Mouse (Mus musculus): ENCODE data around the gene Tmc6. TPM values are rescaled to one million over a fixed set of nuclear protein-coding genes. Genes with fewer than 3 reads are reported as not detected.

The Tmc6 gene
- total RNA-seq, 2 experiments from 2014 or later = 35.5 to 53.2 TPM

DNA sequence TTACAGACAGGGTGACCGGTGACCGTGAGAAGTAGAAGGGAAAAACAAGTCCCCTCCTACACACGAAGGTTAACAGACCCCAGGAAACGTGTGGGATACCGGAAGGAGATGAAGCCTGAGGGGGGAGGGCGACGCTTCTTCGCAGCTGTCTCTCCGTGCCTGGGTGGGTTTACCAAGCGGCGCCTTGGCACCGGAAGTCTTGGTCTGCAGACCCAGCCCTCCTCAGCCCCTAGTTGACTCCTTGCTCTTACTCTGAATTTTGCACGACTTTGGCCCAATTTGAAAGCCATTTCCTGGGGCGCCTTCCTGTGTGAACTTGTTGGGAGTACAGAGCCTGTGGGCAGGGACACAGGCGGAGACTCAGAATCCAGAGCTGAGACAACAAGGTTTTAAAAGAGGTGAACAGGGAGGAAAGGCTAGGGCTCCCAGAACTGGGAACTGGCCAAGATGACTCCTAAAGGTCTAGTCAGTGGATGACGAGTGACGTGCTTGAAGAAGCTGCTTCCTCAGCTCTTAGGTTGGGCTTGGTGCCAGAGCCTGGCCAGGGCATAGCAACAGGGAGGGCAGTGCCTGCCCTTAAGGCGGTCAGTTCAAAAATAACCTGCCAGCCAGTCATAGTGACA lies 688 bp downstream of the Tmc6 start:
- DNase-seq = peak; percentile 88

DNA sequence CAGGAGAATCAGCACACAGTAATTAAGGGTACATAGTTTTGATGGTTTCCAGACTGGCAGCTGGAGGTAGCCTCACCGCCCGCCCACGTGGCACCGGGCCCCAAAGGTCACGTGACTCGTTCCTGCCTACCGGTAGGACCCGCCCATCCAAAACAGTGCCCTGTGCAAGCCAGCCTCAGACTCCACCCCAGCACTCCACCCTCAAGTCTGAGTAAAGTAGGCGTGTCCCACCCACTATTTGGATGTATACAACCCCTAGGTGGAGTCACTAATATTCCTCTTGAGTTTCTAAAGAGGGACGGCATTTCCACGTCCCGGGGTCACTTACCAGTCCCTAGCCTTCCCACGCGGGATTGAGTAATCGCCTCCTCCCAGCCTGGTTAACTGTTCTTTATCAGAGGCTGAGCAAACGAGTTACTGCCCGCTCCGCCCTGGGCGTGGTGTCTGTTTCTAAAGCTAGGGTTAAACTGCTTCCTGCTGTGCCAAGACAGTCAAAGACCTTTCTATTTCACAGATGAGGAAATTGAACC lies 1.4 kb downstream of the Tmc6 start:
- peak; percentile 94 for DNase-seq

DNA sequence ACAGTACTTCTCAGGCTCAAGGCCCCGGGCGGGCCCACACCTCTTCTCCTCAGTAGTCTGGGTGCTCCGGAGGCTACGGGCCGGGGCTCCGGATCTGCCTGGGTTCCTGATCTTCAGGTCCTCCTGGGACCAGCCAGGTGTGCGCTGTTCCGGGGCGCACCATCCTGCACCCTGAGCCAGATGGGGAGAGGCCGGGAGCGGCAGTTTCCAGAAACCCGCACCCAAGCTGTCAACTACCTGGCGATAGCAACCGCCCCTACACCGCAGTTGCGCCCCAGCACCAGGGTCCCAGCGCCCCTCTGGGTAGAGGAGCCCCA lies 1.8 kb downstream of the Tmc6 start:
- no peak for DNase-seq

DNA sequence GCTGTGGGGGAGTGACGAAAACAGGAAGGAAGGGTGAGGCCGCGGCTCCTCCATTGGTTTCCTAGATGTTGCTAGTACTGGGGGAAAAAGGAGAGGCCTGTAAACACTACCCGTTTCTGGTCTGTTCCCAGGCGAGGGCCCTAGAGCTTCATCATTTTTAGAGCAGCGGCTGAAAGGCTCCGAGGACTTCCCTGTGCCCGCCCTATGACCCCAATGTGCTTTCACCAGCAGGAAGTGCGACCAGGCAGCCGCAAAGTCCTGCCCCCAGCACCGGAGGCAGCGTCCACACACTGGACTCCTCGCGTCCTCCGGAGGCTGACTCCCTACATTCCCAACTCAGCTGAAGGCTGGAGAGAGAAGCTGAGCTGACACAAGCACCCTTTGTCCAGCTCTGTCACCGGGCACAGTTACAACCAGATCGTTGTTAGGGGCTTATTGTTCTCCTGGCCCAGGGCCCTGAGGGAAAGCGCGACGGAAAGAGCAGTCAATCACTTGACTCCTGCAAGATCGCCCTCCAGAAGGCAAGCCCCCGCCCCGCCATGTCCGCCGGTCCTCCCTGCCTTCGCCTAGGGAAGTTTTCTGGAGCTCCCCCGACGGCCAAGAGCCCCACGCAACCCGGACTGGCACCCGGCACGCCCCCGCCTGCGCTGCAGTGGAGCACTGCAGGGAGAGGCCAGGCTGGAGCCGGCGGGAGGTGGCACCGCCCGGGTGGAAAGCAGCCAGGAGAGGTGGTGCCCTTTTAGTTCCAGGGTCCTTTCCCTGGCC lies 2.4 kb downstream of the Tmc6 start:
- peak; percentile 86 for DNase-seq

DNA sequence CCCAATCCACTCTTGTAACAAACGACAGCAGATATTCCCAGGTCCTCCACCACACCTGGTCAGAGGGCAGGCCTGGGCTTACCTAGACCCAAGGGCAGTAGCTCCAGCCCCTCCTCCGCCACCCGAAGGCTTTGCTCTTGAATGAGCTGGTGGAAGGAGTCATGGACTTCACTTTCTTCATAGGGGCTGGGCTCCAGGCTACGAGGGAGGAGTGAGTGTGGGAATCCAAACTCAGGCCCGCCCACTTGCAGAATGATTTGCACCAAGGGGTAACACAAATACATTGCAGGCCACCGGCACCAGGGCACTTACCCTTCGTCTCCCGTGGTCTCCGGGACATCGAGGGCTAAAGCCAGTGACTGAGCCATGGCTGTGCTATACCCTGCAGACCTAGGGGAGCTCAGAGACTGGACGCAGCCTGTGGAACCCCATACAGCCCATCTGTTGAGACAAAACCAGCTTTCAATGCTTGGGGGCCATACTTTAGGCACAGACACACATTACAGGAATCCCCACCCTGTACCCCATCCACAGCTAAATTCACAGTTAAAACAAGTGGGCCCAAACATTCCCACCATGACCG lies 3.1 kb downstream of the Tmc6 start:
- peak; percentile 56 for DNase-seq

DNA sequence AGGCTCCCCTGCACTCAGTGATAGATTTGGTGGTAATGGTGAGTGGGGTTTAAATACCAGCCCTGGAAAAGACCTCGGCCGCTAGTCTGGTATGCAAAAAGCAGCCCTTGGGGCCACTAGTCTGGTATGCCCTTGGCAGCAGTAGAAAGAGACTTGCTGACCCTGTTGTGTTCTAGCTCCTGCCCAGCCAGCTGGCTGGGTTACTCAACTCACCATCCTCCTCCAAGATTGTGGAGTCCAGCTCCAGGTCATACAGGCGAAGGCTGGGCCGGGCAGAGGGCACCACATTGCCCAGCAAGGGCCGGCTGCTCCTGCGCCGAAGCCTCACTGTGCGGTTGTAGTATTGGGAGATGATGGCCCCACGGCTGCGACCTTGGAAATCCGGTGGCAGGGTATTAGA lies 4.0 kb downstream of the Tmc6 start:
- DNase-seq = peak; percentile 58

DNA sequence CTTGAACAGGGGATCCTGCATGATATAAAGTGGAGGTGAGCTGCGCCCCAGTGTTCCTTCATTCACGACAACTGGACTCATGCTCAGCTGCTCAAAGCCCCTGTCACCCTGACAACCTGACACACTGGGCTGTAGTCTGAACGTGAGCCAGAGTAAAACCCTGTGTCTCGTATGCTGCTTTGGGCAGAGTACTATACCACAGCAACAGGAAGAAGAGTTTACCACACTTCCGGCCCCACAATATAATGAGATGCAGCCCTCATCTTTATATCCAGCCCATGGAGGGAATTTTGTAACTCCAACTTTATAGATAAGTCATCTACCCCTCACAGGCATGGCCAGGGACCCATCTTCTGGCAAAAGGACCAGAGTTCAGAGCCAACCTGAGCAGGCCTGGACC lies 4.9 kb downstream of the Tmc6 start:
- no peak for DNase-seq

DNA sequence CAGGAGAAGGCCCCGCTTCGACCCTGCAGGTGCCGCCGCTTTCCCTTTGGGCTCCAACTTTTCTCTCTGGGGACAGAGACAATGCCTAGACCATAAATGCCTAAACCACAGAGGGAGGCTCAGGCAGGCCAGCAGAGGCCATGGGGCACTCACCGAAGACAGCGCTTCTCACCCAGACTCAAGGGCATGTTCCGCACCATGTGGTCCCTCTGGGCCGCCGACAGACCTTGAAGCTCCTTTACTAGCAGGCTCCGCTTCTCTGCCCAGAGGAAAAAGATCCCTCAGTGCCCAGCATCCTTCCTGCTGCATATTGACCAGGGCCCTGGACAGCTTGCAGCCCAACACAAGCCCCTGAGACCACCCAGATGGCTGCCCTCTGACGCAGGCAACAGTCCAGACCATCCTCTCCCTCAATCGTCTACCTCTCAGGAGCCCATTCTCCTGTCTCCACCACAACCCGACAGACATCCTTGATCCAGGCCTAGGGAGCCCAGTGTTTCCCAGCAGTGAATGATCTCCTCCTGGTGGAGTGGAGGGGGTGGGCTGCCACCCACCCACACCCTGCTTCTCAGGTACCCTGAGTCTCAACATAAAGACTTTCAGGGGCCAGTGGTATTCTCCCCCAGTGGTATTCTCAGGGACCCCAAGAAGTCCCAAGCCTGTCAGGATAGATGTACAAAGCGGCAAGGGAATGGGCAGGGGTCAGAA lies 5.8 kb downstream of the Tmc6 start:
- peak; percentile 66 for DNase-seq

DNA sequence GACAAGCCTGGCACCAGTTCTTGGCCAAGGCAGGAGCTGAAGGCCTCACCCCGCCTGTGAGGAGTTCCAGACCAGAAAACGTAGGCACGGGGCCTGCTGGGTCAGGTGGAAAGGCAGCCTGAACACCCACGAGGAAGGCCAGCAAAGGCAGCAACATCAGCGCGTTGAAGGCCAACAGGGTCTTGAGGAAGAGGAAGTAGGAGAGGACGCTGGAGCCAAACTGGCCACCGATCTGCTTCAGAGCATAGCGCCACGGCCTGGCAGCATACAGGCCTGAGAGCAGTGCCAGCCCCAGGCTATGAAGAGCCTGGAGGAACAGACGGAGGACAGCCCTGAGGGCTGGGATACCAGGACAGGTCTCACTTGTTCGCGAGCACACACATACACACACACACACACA lies 6.5 kb downstream of the Tmc6 start:
- DNase-seq = no peak

DNA sequence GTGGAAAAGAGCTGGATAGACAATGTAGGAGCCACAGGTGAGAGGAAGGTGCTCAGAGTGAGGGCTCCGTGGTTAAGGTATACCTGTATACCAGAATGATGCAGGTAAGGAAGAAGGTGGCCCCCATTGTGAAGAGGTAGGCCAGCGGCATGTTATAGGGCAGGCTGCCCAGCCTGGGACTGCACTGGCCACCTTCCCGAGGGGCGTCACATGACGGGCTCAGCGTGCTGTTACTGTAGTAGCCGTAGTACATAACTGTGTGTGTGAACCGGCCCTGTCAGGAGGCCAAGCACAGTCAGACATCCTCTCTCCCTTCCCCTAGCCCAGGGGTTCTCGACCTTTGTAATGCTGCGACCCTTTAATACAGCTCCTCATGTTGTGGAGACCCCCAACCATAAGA lies 7.1 kb downstream of the Tmc6 start:
- DNase-seq = no peak

DNA sequence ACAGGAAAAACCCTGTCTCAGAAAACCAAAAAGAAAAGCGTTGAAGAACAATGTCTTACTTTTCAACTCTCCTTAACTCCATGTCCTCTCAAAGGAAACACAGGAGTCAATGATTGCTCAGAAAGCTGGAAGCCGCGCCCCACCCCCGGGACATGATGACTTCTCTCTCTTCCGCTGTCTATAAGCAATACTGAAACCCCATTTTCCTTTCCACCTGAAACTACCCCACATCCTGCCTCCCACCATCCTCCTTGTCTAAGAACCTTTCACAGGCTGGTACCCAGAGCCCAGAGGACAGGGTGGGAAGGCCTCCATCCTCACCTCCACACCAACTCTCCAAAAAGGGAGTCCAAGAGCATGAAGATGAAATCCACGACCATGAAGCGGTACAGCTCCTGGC lies 9.6 kb downstream of the Tmc6 start:
- DNase-seq = no peak

DNA sequence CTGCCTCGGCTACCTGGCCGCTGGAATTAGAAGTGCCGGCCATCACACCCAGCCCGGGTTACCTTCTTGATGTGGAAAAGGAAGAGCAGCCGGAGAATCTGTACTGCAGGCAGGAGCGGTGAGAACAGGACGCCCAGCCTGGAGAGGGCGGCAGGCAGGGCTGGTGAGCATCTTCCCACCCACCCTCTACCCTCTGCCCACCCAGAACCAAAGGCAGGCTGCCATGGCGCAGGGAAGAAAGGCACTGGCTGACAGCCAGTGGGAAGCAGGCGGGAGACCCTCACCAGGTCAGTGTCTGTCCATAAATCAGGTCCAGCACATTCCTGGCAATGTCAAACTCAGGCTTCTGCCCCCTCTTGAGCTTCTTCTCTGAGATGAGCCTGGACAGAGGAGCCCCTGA lies 11.6 kb downstream of the Tmc6 start:
- no peak for DNase-seq

DNA sequence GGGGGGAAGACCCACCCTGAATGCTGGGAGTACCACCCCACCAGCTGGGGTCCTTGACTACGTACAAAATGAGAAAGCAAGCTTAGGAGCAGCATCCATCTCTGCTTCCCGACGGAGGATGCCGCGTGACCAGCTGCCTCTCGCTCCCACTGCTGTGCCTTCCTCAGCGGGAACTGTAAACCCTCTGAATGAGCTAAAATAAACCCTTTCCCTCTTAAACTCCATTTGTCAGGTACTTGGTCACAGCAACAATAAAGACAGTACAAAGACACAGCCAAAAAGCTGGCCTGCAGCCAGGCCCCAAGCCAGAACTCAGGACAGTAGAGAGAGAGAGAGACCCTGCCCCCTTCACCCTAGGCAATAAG lies 12.3 kb downstream of the Tmc6 start:
- no peak for DNase-seq

DNA sequence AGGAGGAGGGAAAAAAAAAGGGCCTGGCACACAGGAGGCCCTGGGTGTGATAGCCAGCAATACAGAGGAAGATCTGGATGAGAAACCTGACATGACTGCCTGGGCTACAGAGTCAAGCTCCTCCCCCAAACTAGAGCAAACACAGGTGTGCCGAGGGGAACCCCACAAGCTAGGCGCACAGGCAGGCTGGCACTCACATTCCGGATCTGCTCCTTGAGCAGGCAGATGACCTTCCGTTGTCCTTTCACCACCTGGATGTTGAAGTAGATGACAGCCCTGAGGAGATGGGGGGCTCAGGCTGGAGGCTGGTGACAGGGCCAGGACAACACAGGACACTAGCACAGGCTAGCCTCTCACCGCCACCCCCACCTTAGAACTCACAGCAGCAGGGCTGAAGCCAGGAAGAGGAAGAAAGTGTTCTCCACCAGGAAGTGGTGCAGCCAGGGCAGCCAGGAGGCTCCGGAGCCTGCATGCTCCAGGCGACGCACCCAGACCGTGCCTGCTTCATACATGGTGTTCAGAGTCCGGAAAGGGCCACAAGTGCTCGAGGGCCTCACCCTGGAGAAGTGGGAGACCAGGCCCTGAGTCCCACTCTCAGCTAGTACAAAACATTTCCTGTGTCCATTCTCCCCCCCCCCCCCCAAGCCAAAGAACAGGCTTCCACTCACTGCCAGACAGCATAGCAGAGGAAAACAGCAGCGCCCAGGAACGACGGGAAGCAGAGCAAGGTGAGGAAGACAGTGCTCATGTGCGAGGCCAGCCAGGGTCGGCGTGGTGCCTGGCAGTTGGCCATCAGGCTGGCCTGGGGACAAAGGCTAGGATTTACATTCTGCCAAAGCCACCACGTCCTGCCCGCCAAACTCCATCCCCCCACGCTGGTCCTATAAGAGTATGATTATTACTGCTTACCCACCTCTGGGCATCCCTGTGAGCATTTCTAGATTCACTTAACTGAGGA lies 13.0 kb downstream of the Tmc6 start:
- no peak for DNase-seq

DNA sequence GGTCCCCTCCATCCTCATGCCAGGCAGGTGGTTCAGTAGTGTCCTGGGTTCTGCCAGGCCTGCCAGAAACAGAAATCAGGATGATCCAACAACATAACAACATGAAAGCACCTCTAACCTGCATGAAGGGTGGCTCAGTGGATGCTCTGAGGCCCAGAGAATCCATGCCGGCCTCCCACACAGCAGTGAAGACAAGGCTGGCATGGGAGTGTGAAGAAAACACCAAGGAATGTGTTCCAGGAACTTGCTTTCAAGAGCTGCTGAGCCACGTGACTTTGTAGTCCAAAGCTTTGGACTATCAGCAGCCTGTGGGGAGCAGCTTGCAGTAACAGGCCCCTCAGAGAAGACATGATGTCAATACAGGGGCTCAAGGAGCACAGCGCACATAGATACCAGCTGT lies 15.7 kb downstream of the Tmc6 start:
- DNase-seq = no peak

DNA sequence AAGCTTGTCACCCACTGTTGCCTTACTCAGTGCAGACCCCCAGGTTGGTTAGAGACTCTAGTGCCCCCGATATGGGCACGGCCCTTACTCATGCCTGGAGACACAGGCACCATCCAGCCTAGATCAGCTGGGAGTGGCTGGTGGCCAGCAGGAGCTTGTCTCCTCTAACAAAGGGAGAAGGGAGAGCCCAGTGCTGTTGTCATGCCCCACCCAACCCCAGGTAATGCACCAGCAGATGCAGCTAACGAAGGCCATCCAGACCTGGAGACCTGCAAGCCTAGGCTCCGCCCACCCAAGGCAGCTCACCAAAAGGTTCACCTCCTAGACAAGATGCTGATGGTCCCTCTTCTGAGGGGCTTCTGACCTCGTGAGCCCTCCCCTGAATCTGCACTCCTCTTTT lies 16.6 kb downstream of the Tmc6 start:
- no peak for DNase-seq

DNA sequence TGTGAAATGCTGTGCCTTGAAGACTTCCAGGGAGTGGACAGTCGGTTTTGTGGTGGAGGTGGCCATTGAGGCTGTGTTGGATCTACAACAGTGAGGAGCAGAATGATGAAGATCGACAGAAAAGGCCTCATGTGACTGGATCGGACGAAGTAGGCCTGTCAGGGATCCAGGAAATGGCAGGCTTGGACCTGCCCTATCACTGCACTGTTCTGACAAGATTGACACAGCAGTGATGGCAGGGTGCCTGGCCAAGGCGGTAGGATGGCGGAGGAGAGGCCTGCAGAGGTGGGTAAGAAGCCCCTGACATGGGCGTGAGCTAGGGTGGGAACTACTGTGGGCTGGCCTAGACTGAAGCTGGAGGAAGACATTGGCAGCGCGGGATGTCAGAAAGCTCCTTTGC lies 17.7 kb downstream of the Tmc6 start:
- DNase-seq = no peak

DNA sequence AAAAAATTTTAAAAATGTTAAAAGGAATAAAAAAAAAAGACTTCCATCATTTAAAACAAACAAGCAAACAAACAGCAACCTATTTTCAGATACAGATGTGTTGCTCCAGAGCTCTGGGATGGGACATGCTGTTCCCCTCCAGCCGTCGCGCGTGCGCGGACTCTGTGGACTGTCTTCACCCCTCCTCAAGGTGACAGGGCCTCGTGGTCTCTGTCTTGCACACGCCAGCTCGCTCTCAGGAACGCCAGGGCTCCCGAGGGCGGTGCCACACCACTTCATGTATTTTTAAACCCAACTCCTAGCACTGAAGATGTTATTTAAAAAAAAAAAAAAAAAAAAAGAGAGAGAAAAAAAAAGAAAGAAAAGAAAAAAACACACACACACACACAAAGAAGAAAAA lies 19.8 kb downstream of the Tmc6 start:
- DNase-seq = no peak

DNA sequence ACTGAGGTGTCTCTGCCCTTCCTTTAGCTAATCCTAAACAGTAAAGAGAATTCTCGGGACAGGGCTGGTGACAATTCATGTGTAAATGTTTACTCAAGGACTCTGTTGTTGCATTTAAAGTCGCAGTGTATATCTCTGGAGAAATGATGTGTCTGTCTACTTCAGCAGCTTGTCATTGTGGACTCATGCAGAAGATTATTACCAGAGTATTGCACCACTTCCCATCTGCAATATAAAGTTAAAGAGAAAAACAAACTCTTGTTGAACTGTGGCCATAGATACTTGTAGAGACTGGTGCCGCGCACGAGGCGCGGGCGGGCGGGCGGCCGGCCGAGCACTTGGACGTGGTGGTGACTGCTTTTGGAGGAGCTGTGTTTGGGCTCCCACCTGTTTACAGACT lies 20.2 kb downstream of the Tmc6 start:
- no peak for DNase-seq

DNA sequence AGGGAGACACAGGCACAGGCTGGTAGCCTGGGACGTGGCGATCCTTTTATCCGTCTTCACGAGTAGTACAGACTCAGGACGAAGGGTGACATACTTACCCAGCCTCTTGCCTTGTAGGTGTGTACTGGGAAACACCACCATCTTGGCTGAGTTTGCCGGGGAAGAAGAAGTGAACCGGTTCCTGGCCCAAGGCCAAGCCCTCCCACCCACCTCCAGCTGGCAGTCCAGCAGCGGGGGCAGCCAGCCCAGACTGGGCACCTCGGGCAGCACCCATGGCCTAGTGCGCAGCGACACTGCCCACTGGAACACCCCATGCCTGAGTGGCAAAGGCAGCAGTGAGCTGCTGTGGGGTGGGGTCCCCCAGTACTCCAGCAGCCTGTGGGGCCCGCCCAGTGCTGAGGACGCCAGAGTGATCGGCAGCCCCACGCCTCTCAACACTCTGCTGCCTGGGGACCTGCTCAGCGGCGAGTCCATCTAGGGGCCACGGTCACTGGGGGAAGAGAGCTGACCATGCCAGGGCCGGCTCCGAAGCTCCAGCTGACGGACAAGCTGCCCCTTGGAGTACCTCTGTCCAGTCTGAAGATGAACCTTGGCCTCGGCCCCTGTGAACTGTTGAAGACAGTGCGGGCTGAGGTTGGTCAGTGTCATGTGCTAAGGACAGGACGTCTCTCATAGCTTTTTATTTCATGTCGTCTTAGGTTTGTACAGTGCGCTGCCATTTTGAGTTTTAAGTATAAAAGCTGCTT lies 21.5 kb downstream of the Tmc6 start:
- DNase-seq = no peak

DNA sequence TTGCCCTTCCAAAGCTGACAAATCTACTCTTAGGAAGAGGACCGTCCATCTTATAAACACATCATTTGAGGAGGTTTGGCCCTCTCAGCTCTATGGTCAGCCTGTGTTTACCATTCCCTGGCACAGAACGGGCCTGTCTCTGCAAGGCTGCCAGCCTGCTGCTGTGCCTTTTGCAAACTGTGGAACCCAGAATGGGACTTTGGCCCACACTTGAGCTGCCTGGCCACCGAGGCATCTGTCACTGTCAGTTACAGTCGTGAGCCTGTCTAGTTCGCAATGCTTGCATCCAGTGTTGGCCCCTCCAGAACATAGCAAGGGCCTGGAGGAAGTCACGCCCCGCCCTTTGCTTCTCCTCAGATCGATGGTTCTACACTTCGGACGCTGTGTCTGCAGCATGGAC lies 22.7 kb downstream of the Tmc6 start:
- DNase-seq = no peak
